Mouse (Mus musculus) layer of hippocampus, adult 11-12 months (tissue): ENCODE measurements around the gene Elmod3.
A peak's percentile ranks its signal among the peaks of the same experiment; 100 is the strongest.

Source experiments
- DNase-seq: peaks from one replicate; pipeline ENCODE4 v3.0.0; 2022; ENCODE audit warnings: low spot score

Elmod3 gene

GRCm38 (mm10) chr6:72570644-72571397, 27.4 kb downstream of the Elmod3 start:
- peak; percentile 56 for DNase-seq

- no peak for DNase-seq
Observed at GRCm38 (mm10) chr6:72568736-72569135, 29.5 kb downstream of the Elmod3 start.

- DNase-seq: no peak
Observed at GRCm38 (mm10) chr6:72567508-72567907, 30.7 kb downstream of the Elmod3 start.

DNA sequence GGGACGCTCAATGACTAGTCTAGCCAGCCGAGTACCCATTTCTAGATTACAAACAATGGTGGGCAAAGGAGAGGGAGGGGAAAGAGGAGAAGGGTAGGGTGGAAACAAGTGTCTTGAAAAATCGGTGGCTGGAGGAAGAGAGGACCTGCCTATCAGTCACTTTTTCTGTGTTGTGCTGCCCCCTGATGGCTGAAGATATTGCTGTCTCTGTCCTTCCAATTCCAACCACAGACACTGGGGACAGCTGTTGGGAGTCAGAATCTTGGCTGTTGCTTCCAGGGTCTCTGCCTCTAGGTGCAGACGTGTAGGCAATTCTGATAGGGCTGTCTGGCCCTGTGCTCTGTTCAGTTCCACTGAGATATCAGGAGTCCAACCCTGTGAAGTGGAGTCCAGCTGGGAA, 32.2 kb downstream of the Elmod3 start:
- DNase-seq: peak; percentile 96

GRCm38 (mm10) chr6:72565506-72565905, 32.7 kb downstream of the Elmod3 start:
- no peak for DNase-seq

- no peak for DNase-seq
Observed at GRCm38 (mm10) chr6:72562894-72563293, 35.3 kb downstream of the Elmod3 start.

DNA sequence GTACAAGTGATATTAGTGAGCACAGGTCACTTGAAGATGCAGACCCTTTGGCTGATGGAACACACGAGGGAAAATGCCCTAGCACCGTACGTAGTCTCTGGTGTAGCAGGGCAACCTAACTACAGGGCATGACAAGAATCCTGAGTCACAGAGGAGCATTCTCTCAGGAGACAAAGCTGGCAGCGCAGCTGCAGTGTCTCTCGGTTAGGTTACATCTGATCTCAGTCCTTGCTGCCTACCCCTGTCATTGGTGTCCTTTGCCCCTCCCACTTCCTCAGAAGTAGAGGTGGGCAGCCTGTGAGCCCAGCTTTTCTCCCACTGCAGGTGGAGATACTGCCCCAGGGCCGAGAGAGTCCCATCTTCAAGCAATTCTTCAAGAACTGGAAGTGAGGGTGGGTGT, 35.7 kb downstream of the Elmod3 start:
- DNase-seq: no peak

DNA sequence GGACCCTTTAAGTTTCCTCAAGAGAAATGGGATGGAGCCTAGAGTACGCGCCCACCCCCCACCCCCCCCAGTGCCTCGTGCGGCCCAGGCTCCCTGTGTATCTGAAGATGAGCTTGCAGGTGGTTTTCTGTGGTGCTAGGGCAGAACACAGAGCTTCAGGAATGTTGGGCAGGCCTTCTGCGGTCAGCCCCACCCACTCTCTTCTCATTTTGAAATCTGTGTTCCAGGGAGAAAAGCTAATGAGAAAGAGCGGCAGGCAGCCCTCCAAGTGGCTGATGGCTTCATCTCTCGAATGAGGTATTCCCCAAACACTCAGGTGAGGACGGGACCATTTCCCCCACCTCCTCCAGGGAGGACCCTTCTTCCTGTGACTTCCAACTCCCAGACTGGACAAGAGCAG, 37.4 kb downstream of the Elmod3 start:
- no peak for DNase-seq

GRCm38 (mm10) chr6:72553079-72553412, 45.2 kb downstream of the Elmod3 start:
- DNase-seq: no peak

GRCm38 (mm10) chr6:72552171-72553078, 45.8 kb downstream of the Elmod3 start:
- peak; percentile 45 for DNase-seq

- no peak for DNase-seq
Observed at GRCm38 (mm10) chr6:72550503-72551100, 47.6 kb downstream of the Elmod3 start.

- no peak for DNase-seq
Observed at GRCm38 (mm10) chr6:72550025-72550424, 48.2 kb downstream of the Elmod3 start.

DNA sequence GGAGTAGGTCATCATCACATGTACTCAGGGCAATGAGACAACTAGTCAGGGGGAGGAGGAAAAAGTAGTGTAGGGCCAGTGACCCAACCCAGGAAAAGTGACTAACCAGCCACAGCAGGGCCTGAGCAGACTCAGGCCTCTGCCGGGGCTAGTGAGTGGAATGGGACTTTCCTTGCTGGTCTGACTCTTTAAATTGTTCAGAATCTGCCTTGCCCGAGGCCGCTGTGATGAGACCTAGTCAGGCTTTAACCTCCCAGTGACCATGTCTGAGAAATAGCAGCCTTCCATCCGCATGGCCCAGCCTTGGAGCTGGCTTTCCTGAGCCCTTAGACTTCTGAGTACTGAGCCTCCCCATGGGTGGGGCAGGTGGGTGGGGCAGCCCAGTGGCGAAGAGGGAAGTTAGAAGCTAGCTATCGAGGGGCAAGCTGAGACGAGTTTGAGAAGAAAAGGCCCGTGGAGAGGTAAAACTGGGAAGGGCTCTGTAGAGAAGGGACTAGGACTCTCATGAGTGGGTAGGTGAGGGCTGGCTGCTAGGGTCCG, 49.1 kb downstream of the Elmod3 start:
- no peak for DNase-seq

GRCm38 (mm10) chr6:72547862-72548261, 50.4 kb downstream of the Elmod3 start:
- no peak for DNase-seq

DNA sequence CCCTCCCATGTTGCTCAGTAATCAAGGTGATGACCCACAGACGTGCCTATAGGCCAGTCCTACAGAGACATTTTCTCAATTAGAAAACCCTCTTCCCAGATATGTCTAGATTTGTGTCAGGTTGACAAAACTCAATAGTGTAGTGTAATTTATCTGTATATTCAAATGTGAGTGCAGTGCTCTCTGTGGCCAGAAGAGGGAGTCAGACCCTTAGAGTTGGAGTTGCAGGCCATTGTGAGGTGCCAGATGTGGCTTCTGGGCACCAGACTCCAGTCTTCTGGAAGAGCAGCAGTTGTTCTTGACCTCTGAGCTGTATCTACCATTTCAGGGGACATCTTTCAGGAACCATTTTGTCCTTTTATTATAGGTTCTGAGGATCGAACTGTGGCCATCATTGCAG, 51.1 kb downstream of the Elmod3 start:
- no peak for DNase-seq

GRCm38 (mm10) chr6:72545377-72545776, 52.8 kb downstream of the Elmod3 start:
- no peak for DNase-seq

GRCm38 (mm10) chr6:72544283-72544987, 53.8 kb downstream of the Elmod3 start, which contains the start of gene Capg:
Gene Capg (plus strand): TSS chr6:72544391.
- DNase-seq: no peak

DNA sequence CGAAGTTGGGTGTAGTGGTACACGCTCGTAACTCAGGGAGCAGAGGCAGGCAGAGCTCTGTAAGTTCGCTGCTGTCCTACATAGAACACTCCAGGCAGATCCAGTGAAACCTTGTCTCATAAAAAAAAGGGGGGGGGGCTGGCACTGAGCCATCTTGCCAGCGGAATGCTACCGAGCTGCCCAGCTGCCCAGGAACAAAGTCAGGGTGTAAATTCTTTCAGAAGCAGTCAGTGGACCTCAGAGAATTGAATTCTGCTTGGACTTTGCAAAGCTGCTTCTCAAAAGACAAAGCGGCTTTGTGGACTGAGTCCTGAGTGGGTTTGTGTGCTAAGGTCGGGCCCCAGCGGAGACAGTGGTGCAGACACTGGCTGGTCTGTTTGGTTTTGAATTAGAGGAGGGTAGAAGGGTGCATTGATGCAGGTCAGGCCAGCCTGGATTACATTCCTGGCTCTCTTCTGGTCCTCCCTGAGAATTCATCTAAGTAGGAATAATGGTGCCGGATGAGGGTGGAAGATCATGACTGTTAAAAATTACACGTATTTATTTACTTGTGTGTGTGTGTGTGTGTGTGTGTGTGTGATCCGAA, 54.9 kb downstream of the Elmod3 start:
- DNase-seq: no peak

- DNase-seq: peak; percentile 92
Observed at GRCm38 (mm10) chr6:72538562-72539031, 59.6 kb downstream of the Elmod3 start.

GRCm38 (mm10) chr6:72537998-72538500, 60.2 kb downstream of the Elmod3 start:
- DNase-seq: no peak

- peak; percentile 87 for DNase-seq
Observed at GRCm38 (mm10) chr6:72535165-72535564, 63.0 kb downstream of the Elmod3 start.
